Mouse (Mus musculus) cerebellum, adult 2 months (tissue): ENCODE data around the gene Ntf5. TPM values are rescaled to one million over a fixed set of nuclear protein-coding genes. Genes with fewer than 3 reads are reported as not detected.

Experiments
- DNase-seq, 2 experiments: peaks; one replicate each; pipeline ENCODE4 v3.0.0; 2021
- H3K27ac ChIP-seq: fragments of 200-500 bp; 2 replicates; pipeline ENCODE4 v1.5.1; 2012; ENCODE audit warnings: low read length, control low read depth, inconsistent platforms; ENCODE audit not compliant: insufficient read depth
- H3K27me3 ChIP-seq: fragments of 200-500 bp; 2 replicates; pipeline ENCODE4 v1.6.1; 2012; ENCODE audit warnings: inconsistent platforms, mild to moderate bottlenecking, low read length, moderate library complexity; ENCODE audit not compliant: control insufficient read depth, insufficient read depth
- H3K4me1 ChIP-seq: fragments of 200-500 bp; 2 replicates; pipeline ENCODE4 v1.6.1; 2011; ENCODE audit warnings: low read length; ENCODE audit not compliant: control insufficient read depth, insufficient read depth
- H3K4me3 ChIP-seq: fragments of 200-500 bp; replicated peaks from 2 replicates; pipeline ENCODE3; 2011; ENCODE audit warnings: mild to moderate bottlenecking, low read depth, low read length, control low read depth; ENCODE audit not compliant: insufficient read depth
- CTCF ChIP-seq: fragments of 200-500 bp; IDR thresholded peaks from 2 replicates; pipeline ENCODE4 v1.5.1; 2011; ENCODE audit warnings: low read depth, mild to moderate bottlenecking, control low read depth, low read length, moderate library complexity, borderline replicate concordance; ENCODE audit not compliant: insufficient read depth
- POLR2A ChIP-seq: fragments of 200-500 bp; IDR thresholded peaks from 2 replicates; pipeline ENCODE4 v1.6.1; 2011; ENCODE audit warnings: low read length, control low read depth, borderline replicate concordance; ENCODE audit not compliant: insufficient read depth
- WGBS: fragments of 180-500 bp; shearing (Covaris S2); methylation state at CpG from one replicate; pipeline ENCODE4 v1.1.7; 2018; 5-methylcytosine and 5-hydroxymethylcytosine counted together
- polyA plus RNA-seq: library from polyadenylated mRNA; depleted of rRNA; stranded (reverse); fragments of >200 nt; gene quantifications from 2 replicates; pipeline ENCODE4 v1.2.3, GENCODE M21; 2012; rRNA removed

Ntf5 gene
- polyA plus RNA-seq, 1 experiment, result 0.07 TPM

GRCm38 (mm10) chr7:45463987-45464778, 50.7 kb downstream of the Ntf5 start:
- no peak for TF ChIP-seq CTCF
- TF ChIP-seq POLR2A, result no peak
- Histone ChIP-seq H3K27ac (no peak overlapping the region), H3K4me3 (no peak overlapping the region), H3K4me1 (peaks cover 4% of the 10 kb centered on the region; the same call in 1 of the 2 replicates), H3K27me3 (no peaks in the 10 kb centered on the region)
- WGBS, result 86% methylated on average over 7 of the region's 7 CpGs
- DNase-seq, result peak in 1 of 2 experiments; percentile 40

GRCm38 (mm10) chr7:45465112-45465511, 51.6 kb downstream of the Ntf5 start:
- H3K27ac ChIP-seq, result no peak overlapping the region
- no peak for DNase-seq
- no peak for TF ChIP-seq CTCF
- no peak for TF ChIP-seq POLR2A
- H3K4me1 ChIP-seq, result peaks cover 4% of the 10 kb centered on the region; the same call in 1 of the 2 replicates
- H3K27me3 ChIP-seq, result no peaks in the 10 kb centered on the region
- 90% methylated on average over 12 of the region's 12 CpGs for WGBS
- no peak overlapping the region for H3K4me3 ChIP-seq

DNA sequence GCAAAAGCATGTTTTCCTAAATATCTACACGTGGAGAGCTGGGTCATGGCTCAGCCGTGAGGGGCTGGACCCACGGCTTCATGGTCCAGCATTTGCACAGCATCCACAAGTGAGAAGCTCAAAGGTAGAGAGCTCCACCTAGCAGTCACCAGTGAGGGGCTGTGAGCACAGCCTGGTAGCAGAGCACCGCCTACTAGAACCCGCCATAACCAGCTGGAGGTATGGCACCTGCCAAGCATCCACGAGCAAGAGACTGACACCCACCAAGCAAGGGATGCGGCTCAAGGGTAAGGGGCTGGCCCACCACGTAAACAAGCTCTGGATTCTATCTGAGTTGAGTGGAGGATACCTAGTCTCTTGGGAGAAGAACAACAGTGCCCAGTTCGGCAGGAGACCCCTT, 52.1 kb downstream of the Ntf5 start:
- H3K27ac ChIP-seq, result no peak overlapping the region

DNA sequence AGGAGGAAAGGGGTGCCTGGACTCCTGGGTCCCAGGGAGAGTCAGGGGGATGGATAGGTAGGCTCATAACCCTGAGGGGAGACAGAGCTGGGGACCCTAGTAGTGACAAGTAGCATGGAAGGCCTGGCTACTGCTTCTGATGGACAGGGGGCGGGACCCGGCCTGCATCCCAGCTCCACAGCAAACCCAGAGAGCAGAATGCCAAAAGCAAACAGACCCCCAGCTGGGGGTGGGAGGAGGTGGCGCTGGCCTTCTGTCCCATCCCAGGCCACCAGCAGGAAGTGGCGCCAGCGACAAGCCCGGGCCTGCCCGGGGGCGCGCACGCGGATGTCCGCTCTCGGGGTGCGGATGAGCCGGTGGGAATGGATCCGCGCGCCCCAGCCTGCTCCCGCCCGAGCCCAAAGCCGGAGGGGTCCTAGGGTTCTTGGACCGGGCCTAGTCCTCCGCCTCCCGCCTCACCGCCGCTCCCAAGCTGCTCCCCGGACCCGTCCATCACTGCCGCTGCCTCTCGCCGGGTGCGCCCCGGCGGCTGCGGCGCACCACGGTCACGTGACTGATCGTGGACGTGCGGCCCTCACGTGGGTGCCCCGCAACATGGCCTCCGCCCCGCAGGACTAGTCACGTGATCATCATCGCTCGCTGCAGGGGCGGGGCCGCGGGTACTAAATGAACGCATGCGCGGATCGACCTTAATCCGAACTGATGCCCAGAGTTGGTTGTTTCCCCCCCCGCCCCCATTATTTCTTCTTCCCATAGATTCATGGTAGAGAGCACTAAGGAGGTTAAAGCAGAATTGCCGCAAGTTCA, 53.0 kb downstream of the Ntf5 start, which contains the start of gene Bax:
Gene Bax, minus strand, starts transcription at position 616 of the 807 bp plus-strand sequence.
- Histone ChIP-seq H3K27me3 (no peaks in the 10 kb centered on the region), H3K4me3 (peak within 1 kb of the TSS; percentile 71), H3K27ac (peak within 1 kb of the TSS; percentile 53; the same call in 1 of the 2 replicates), H3K4me1 (no peaks in the 10 kb centered on the region; the same call in 1 of the 2 replicates)
- peak; percentile 97 to 98 for DNase-seq
- TF ChIP-seq POLR2A (peak; percentile 90), CTCF (no peak)
- WGBS, result under 1% methylated on average over 58 of the region's 58 CpGs

More for the DNA sequence above, 52.1 kb downstream of the Ntf5 start:
- Histone ChIP-seq H3K27me3 (no peaks in the 10 kb centered on the region), H3K4me1 (no peaks in the 10 kb centered on the region; the same call in 1 of the 2 replicates), H3K4me3 (peak overlapping the region; percentile 71)
- peak in 1 of 2 experiments; percentile 37 for DNase-seq
- TF ChIP-seq POLR2A (no peak), CTCF (no peak)
- 33% methylated on average over 9 of the region's 9 CpGs for WGBS

Other genes starting within 250 kb of the Ntf5 start
- 397 and 476 TPM in 2 replicates for gene Slc17a7, start 249.7 kb upstream of the Ntf5 start, polyA plus RNA-seq
- 0.54 and 0.57 TPM in 2 replicates for gene Gfy, start 234.1 kb upstream of the Ntf5 start, polyA plus RNA-seq
- not detected in 2 replicates for gene Pth2, start 232.7 kb upstream of the Ntf5 start, polyA plus RNA-seq
- 1.9 and 2.4 TPM in 2 replicates for gene Ccdc155, start 208.8 kb upstream of the Ntf5 start, polyA plus RNA-seq
- 0.36 and 0.51 TPM in 2 replicates for gene Dkkl1, start 201.5 kb upstream of the Ntf5 start, polyA plus RNA-seq
- 4.7 and 5.0 TPM in 2 replicates for gene Tead2, start 197.9 kb upstream of the Ntf5 start, polyA plus RNA-seq
- 3.1 and 4.3 TPM in 2 replicates for gene Cd37, start 174.6 kb upstream of the Ntf5 start, polyA plus RNA-seq
- 2.6 and 3.1 TPM in 2 replicates for gene Slc6a16, start 172.6 kb upstream of the Ntf5 start, polyA plus RNA-seq
- gene Slc6a21, start 136.2 kb upstream of the Ntf5 start, polyA plus RNA-seq, result not detected in 2 replicates
- 17.5 and 18.9 TPM in 2 replicates for gene Trpm4, start 79.9 kb upstream of the Ntf5 start, polyA plus RNA-seq
- 0.11 and 0.31 TPM in 2 replicates for gene Hrc, start 78.4 kb upstream of the Ntf5 start, polyA plus RNA-seq
- gene Ppfia3, start 46.7 kb upstream of the Ntf5 start, polyA plus RNA-seq, result 84.3 and 85.9 TPM in 2 replicates
- gene Lin7b, start 43.1 kb upstream of the Ntf5 start, polyA plus RNA-seq, result 92.6 and 103 TPM in 2 replicates
- gene Snrnp70, start 18.0 kb upstream of the Ntf5 start, polyA plus RNA-seq, result 807 and 849 TPM in 2 replicates
- gene Kcna7, start 8.0 kb upstream of the Ntf5 start, polyA plus RNA-seq, result not detected in 2 replicates
- gene Lhb, start 7.1 kb downstream of the Ntf5 start, polyA plus RNA-seq, result 0.59 and 1.1 TPM in 2 replicates
- gene Gys1, start 21.1 kb downstream of the Ntf5 start, polyA plus RNA-seq, result 24.4 and 24.8 TPM in 2 replicates
- gene Ruvbl2, start 24.4 kb downstream of the Ntf5 start, polyA plus RNA-seq, result 56.8 TPM in 2 replicates
- gene Ftl1, start 46.2 kb downstream of the Ntf5 start, polyA plus RNA-seq, result 463 and 480 TPM in 2 replicates
- gene Bax, start 53.2 kb downstream of the Ntf5 start, polyA plus RNA-seq, result 102 and 103 TPM in 2 replicates
- 0.10 TPM in 1 of 2 replicates, not detected in the other for gene Tulp2, start 68.2 kb downstream of the Ntf5 start, polyA plus RNA-seq
- 0.33 TPM in 1 of 2 replicates, not detected in the other for gene Gm45808, start 73.1 kb downstream of the Ntf5 start, polyA plus RNA-seq
- gene Dhdh, start 75.1 kb downstream of the Ntf5 start, polyA plus RNA-seq, result 4.7 and 5.6 TPM in 2 replicates
- 136 and 150 TPM in 2 replicates for gene Nucb1, start 96.7 kb downstream of the Ntf5 start, polyA plus RNA-seq
- 26.7 and 28.5 TPM in 2 replicates for gene Ppp1r15a, start 112.6 kb downstream of the Ntf5 start, polyA plus RNA-seq
- 1.2 and 1.3 TPM in 2 replicates for gene Plekha4, start 112.6 kb downstream of the Ntf5 start, polyA plus RNA-seq
- gene Hsd17b14, start 141.2 kb downstream of the Ntf5 start, polyA plus RNA-seq, result 1.3 and 1.9 TPM in 2 replicates
- gene Bcat2, start 156.5 kb downstream of the Ntf5 start, polyA plus RNA-seq, result 21.1 and 24.2 TPM in 2 replicates
- gene Fgf21, start 201.8 kb downstream of the Ntf5 start, polyA plus RNA-seq, result not detected in 2 replicates
- 0.07 and 0.08 TPM in 2 replicates for gene Fut1, start 203.6 kb downstream of the Ntf5 start, polyA plus RNA-seq
- gene Izumo1, start 208.1 kb downstream of the Ntf5 start, polyA plus RNA-seq, result 0.08 and 0.18 TPM in 2 replicates
- gene Rasip1, start 213.8 kb downstream of the Ntf5 start, polyA plus RNA-seq, result 7.6 and 7.7 TPM in 2 replicates
- gene Mamstr, start 226.3 kb downstream of the Ntf5 start, polyA plus RNA-seq, result 7.1 and 9.8 TPM in 2 replicates